21 mouse cellular contexts compared by ENCODE assay signal in the genomic region with DNA sequence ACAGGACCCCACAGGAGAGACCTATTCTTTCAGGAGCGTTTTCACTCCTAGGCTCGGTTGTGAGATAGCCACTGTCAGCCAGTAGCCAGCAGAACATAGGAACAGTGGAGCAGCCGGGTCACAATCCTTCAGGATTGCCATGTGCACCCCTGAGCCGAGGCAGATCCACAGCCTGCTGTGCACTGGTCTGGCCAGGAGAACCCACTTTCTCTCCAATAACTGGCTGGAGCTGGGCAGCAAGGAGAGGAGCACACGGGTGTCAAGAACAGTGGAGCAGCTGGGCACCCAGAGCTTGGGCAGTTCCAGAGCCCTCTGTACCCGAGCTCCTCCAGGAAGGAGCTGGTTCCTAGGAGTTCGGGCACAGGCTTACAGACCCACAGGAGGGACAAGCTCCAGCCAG. TPM values are rescaled to one million over a fixed set of nuclear protein-coding genes. Genes with fewer than 3 reads are reported as not detected.
DNase-seq lines count a peak whose midpoint lies in the region; ATAC-seq and TF ChIP-seq lines count a peak whose summit lies in the region.
"Had no signal": no experiment of that assay in that cellular context is flagged by ENCODE, and none has a peak within 500 bp of the region (broad histone marks: within the 10 kb centered on the region; RNA-seq: fewer than 3 reads in every experiment).

No protein-coding gene starts in this region.

- H3K36me3 ChIP-seq in forebrain, embryonic 11.5 days (ENCODE audit: control insufficient read depth, insufficient read depth, low read length): no peaks in the 10 kb centered on the region
- H3K36me3 ChIP-seq in forebrain, embryonic 14.5 days (ENCODE audit: control insufficient read depth, insufficient read depth, low read length): peaks cover 29% of the 10 kb centered on the region
- 0 out of 2 replicates have a peak, but pooled peaks cover 9% of the 10 kb centered on the region for H3K36me3 ChIP-seq in midbrain, embryonic 15.5 days (replicated peaks)
- peaks cover 3% of the 10 kb centered on the region; the same call in 1 of the 2 replicates for H3K36me3 ChIP-seq in midbrain, postnatal 0 days (ENCODE audit: insufficient read depth, low read length)
- H3K36me3 ChIP-seq: lung, embryonic 15.5 days had no signal

- no peak overlapping the region for H3K4me3 ChIP-seq in forebrain, embryonic 11.5 days (ENCODE audit: low read depth, low read length)
- H3K4me3 ChIP-seq in forebrain, embryonic 14.5 days (ENCODE audit: low read depth, low read length): no peak overlapping the region
- no peak overlapping the region for H3K4me3 ChIP-seq in midbrain, embryonic 15.5 days
- no peak overlapping the region for H3K4me3 ChIP-seq in midbrain, postnatal 0 days (ENCODE audit: low read depth, low read length)
- H3K4me3 ChIP-seq in olfactory bulb, adult 2 months (ENCODE audit: insufficient read depth, low read depth, low read length): no peak overlapping the region
- H3K4me3 ChIP-seq: gastrocnemius, adult 2 months; heart, embryonic 10.5 days; limb, embryonic 10.5 days; liver, embryonic 15.5 days; lung, embryonic 15.5 days; neural tube, embryonic 15.5 days had no signal

- no peak overlapping the region for H3K9ac ChIP-seq in forebrain, embryonic 11.5 days (ENCODE audit: low read length)
- no peak overlapping the region for H3K9ac ChIP-seq in forebrain, embryonic 14.5 days (ENCODE audit: low read length)
- H3K9ac ChIP-seq in midbrain, embryonic 15.5 days: no peak overlapping the region
- no peak overlapping the region for H3K9ac ChIP-seq in midbrain, postnatal 0 days (replicated peaks; ENCODE audit: low read length, poor library complexity, severe bottlenecking)
- H3K9ac ChIP-seq: forebrain, postnatal 0 days; liver, embryonic 15.5 days; lung, embryonic 15.5 days; neural tube, embryonic 15.5 days had no signal

- no peaks in the 10 kb centered on the region for H3K4me1 ChIP-seq in forebrain, embryonic 11.5 days (replicated peaks; ENCODE audit: control insufficient read depth, insufficient read depth, low read length)
- H3K4me1 ChIP-seq in forebrain, embryonic 14.5 days (ENCODE audit: control insufficient read depth, insufficient read depth, low read length): no peaks in the 10 kb centered on the region
- H3K4me1 ChIP-seq in midbrain, embryonic 15.5 days: no peaks in the 10 kb centered on the region
- no peaks in the 10 kb centered on the region for H3K4me1 ChIP-seq in midbrain, postnatal 0 days (ENCODE audit: insufficient read depth, low read length)
- H3K4me1 ChIP-seq in olfactory bulb, adult 2 months (ENCODE audit: control insufficient read depth, insufficient read depth, low read length): peaks cover 4% of the 10 kb centered on the region; the same call in 1 of the 2 replicates
- H3K4me1 ChIP-seq: heart, embryonic 10.5 days; limb, embryonic 10.5 days; liver, embryonic 15.5 days; lung, embryonic 15.5 days; neural tube, embryonic 15.5 days had no signal

- H3K4me2 ChIP-seq in forebrain, embryonic 11.5 days (ENCODE audit: low read depth, low read length, severe bottlenecking): no peak overlapping the region
- H3K4me2 ChIP-seq in forebrain, embryonic 14.5 days (ENCODE audit: low read length): no peak overlapping the region
- H3K4me2 ChIP-seq in midbrain, embryonic 15.5 days: no peak overlapping the region
- H3K4me2 ChIP-seq in midbrain, postnatal 0 days (ENCODE audit: low read depth, low read length, poor library complexity, severe bottlenecking): no peak overlapping the region
- H3K4me2 ChIP-seq: liver, embryonic 15.5 days; lung, embryonic 15.5 days; neural tube, embryonic 15.5 days had no signal

- H3K9me3 ChIP-seq in forebrain, embryonic 11.5 days (ENCODE audit: control insufficient read depth, low read length): no peaks in the 10 kb centered on the region
- no peaks in the 10 kb centered on the region for H3K9me3 ChIP-seq in forebrain, embryonic 14.5 days (replicated peaks; ENCODE audit: control insufficient read depth, low read length)
- H3K9me3 ChIP-seq in midbrain, embryonic 15.5 days: no peaks in the 10 kb centered on the region
- no peaks in the 10 kb centered on the region for H3K9me3 ChIP-seq in midbrain, postnatal 0 days (ENCODE audit: low read length)
- H3K9me3 ChIP-seq: heart, embryonic 10.5 days; limb, embryonic 10.5 days; liver, embryonic 15.5 days; lung, embryonic 15.5 days; neural tube, embryonic 15.5 days had no signal

- no peaks in the 10 kb centered on the region for H3K27me3 ChIP-seq in forebrain, embryonic 11.5 days (ENCODE audit: control insufficient read depth, insufficient read depth, low read length)
- H3K27me3 ChIP-seq in forebrain, embryonic 14.5 days (replicated peaks; ENCODE audit: control insufficient read depth, insufficient read depth, low read length): no peaks in the 10 kb centered on the region
- no peaks in the 10 kb centered on the region for H3K27me3 ChIP-seq in midbrain, embryonic 15.5 days (replicated peaks)
- no peaks in the 10 kb centered on the region for H3K27me3 ChIP-seq in midbrain, postnatal 0 days (ENCODE audit: insufficient read depth, low read length)
- H3K27me3 ChIP-seq: liver, embryonic 15.5 days; lung, embryonic 15.5 days; neural tube, embryonic 15.5 days had no signal

- ATAC-seq in forebrain, embryonic 11.5 days (replicated peaks; ENCODE audit: low FRiP score): 0 out of 2 replicates have a peak, but pooled peaks have one; percentile 12
- ATAC-seq in forebrain, embryonic 14.5 days: no peak
- ATAC-seq in midbrain, embryonic 15.5 days (replicated peaks): 0 out of 2 replicates have a peak, but pooled peaks have one; percentile 17
- no peak for ATAC-seq in midbrain, postnatal 0 days (ENCODE audit: low FRiP score)
- ATAC-seq in CD4-positive, CD25-positive, alpha-beta regulatory T cell, adult 4 months: no peak
- ATAC-seq: forebrain, postnatal 0 days had no signal

- WGBS in forebrain, embryonic 11.5 days: 85% methylated on average over 7 of the region's 7 CpGs
- WGBS in forebrain, embryonic 14.5 days: 89% methylated on average over 7 of the region's 7 CpGs
- WGBS in midbrain, embryonic 15.5 days: 89% methylated on average over 7 of the region's 7 CpGs
- 96% methylated on average over 7 of the region's 7 CpGs for WGBS in midbrain, postnatal 0 days
- WGBS in olfactory bulb, adult 2 months: 90% methylated on average over 7 of the region's 7 CpGs

- TF ChIP-seq CTCF in midbrain, postnatal 0 days (IDR thresholded peaks at IDR 0.05): no peak
- TF ChIP-seq CTCF in olfactory bulb, adult 2 months (IDR thresholded peaks at IDR 0.05; ENCODE audit: insufficient read depth, low read depth, low read length): no peak

- DNase-seq in forebrain, embryonic 11.5 days (ENCODE audit: low spot score): peak; percentile 46
- DNase-seq in forebrain, embryonic 14.5 days (ENCODE audit: low spot score): no peak
- no peak for DNase-seq in midbrain, postnatal 0 days (ENCODE audit: low spot score)
- DNase-seq in cerebellum, adult 8-10 months: peak; percentile 13
- DNase-seq in B cell, adult 2 months: no peak
- DNase-seq: adrenal gland, postnatal 25 days; forebrain, postnatal 0 days; gastrocnemius, adult 2 months; kidney, adult 18-20 months; kidney, postnatal 4 days; layer of hippocampus, adult 9-11 months; liver; lung, postnatal 4 days had no signal

- TF ChIP-seq POLR2A in olfactory bulb, adult 2 months (IDR thresholded peaks at IDR 0.05; ENCODE audit: insufficient read depth, low read depth, low read length): no peak

- no peak overlapping the region for H3K27ac ChIP-seq in forebrain, embryonic 11.5 days (ENCODE audit: low read depth, low read length)
- H3K27ac ChIP-seq in forebrain, embryonic 14.5 days (ENCODE audit: low read depth, low read length): no peak overlapping the region
- H3K27ac ChIP-seq in midbrain, embryonic 15.5 days: no peak overlapping the region
- H3K27ac ChIP-seq in midbrain, postnatal 0 days (ENCODE audit: low read depth, low read length): no peak overlapping the region
- H3K27ac ChIP-seq in olfactory bulb, adult 2 months (ENCODE audit: insufficient read depth, low read depth, low read length): 0 out of 2 replicates have a peak overlapping the region, but pooled peaks have one; percentile 44
- H3K27ac ChIP-seq: gastrocnemius, adult 2 months; heart, embryonic 10.5 days; limb, embryonic 10.5 days; liver, embryonic 15.5 days; lung, embryonic 15.5 days; neural tube, embryonic 15.5 days had no signal

RNA-seq across cellular contexts. Expression of a gene that starts 49.6 kb away (rescaled TPM):
- polyA plus RNA-seq in forebrain, embryonic 11.5 days (2014; fragmentation: Nextera tagmentation; extraction: Ambion mirVana): 121 and 122 TPM in 2 replicates
- 108 and 118 TPM in 2 replicates for polyA plus RNA-seq in forebrain, embryonic 14.5 days (2014; fragmentation: Nextera tagmentation; extraction: Ambion mirVana)
- 76.8 and 82.7 TPM in 2 replicates for polyA plus RNA-seq in midbrain, embryonic 15.5 days (2015; fragmentation: Nextera tagmentation; extraction: Ambion mirVana)
- 27.2 and 29.8 TPM in 2 replicates for total RNA-seq in midbrain, postnatal 0 days (2014; rRNA removed)
- 69.7 and 70.8 TPM in 2 replicates for polyA plus RNA-seq in midbrain, postnatal 0 days (2015; fragmentation: Nextera tagmentation; extraction: Ambion mirVana)
- not detected in 2 replicates for polyA plus RNA-seq in olfactory bulb, adult 2 months (2012; ENCODE audit: insufficient read depth, insufficient read length, low replicate concordance, missing spikeins)
- 100 to 1,000 TPM; 109 to 157 TPM for polyA plus RNA-seq in CD4-positive, CD25-positive, alpha-beta regulatory T cell, adult 4 months (2017; shearing (Covaris generic))

RNA-seq across cellular contexts. Expression of a gene that starts 50.2 kb away (rescaled TPM):
- 59.2 and 65.4 TPM in 2 replicates for polyA plus RNA-seq in forebrain, embryonic 11.5 days (2014; fragmentation: Nextera tagmentation; extraction: Ambion mirVana)
- polyA plus RNA-seq in forebrain, embryonic 14.5 days (2014; fragmentation: Nextera tagmentation; extraction: Ambion mirVana): 77.2 and 77.4 TPM in 2 replicates
- 60.1 and 67.0 TPM in 2 replicates for polyA plus RNA-seq in midbrain, embryonic 15.5 days (2015; fragmentation: Nextera tagmentation; extraction: Ambion mirVana)
- total RNA-seq in midbrain, postnatal 0 days (2014; rRNA removed): 74.0 and 86.3 TPM in 2 replicates
- 43.6 and 49.1 TPM in 2 replicates for polyA plus RNA-seq in midbrain, postnatal 0 days (2015; fragmentation: Nextera tagmentation; extraction: Ambion mirVana)
- polyA plus RNA-seq in olfactory bulb, adult 2 months (2012; ENCODE audit: insufficient read depth, insufficient read length, low replicate concordance, missing spikeins): 280 TPM in 1 of 2 replicates, not detected in the other
- polyA plus RNA-seq in CD4-positive, CD25-positive, alpha-beta regulatory T cell, adult 4 months (2017; shearing (Covaris generic)): 100 to 1,000 TPM in 1 of 2 experiments, 10 to 100 TPM in 1; 85.8 to 136 TPM

Comparison
In these comparisons a context has a peak if more than half of its experiments do, and no peak if none do; other contexts are left out.
1. ATAC-seq: peak in forebrain, embryonic 11.5 days (single experiment) and midbrain, embryonic 15.5 days (single experiment); none in forebrain, embryonic 14.5 days (single experiment), midbrain, postnatal 0 days (single experiment) and CD4-positive, CD25-positive, alpha-beta regulatory T cell, adult 4 months (single experiment).
2. DNase-seq: peak in forebrain, embryonic 11.5 days (single experiment) and cerebellum, adult 8-10 months (single experiment); none in forebrain, embryonic 14.5 days (single experiment), midbrain, postnatal 0 days (single experiment) and B cell, adult 2 months (0 of 2).
3. RNA of a gene that starts 49.6 kb away (polyA plus RNA-seq): 109 to 157 TPM in CD4-positive, CD25-positive, alpha-beta regulatory T cell, adult 4 months, 121 to 122 TPM in forebrain, embryonic 11.5 days, 108 to 118 TPM in forebrain, embryonic 14.5 days, 76.8 to 82.7 TPM in midbrain, embryonic 15.5 days and 69.7 to 70.8 TPM in midbrain, postnatal 0 days; not detected in olfactory bulb, adult 2 months; every median in the first group is over 10 times any median in the second.